Mouse (Mus musculus): Measurements from ENCODE around the gene Lclat1.

The Lclat1 gene

GRCm38 (mm10) chr17:73092103-73093097 lies 15.4 kb upstream of the Lclat1 start:
- DNase-seq, result no peak

GRCm38 (mm10) chr17:73095070-73095469 lies 12.7 kb upstream of the Lclat1 start:
- peak; percentile 25 for DNase-seq

GRCm38 (mm10) chr17:73095585-73095984 lies 12.2 kb upstream of the Lclat1 start:
- DNase-seq, result no peak

GRCm38 (mm10) chr17:73096484-73096883 lies 11.3 kb upstream of the Lclat1 start:
- DNase-seq, result peak; percentile 76

GRCm38 (mm10) chr17:73098636-73099035 lies 9.1 kb upstream of the Lclat1 start:
- peak; percentile 52 for DNase-seq

GRCm38 (mm10) chr17:73100396-73100795 lies 7.4 kb upstream of the Lclat1 start:
- DNase-seq, result no peak

- no peak for DNase-seq
These were observed 5.2 kb upstream of the Lclat1 start for GRCm38 (mm10) chr17:73102538-73102937.

GRCm38 (mm10) chr17:73108170-73108887 lies 544 bp downstream of the Lclat1 start:
- DNase-seq, result no peak

GRCm38 (mm10) chr17:73108888-73109259 lies 1.1 kb downstream of the Lclat1 start:
- DNase-seq, result no peak

- DNase-seq, result no peak
These were observed 4.3 kb downstream of the Lclat1 start for GRCm38 (mm10) chr17:73112128-73112527.

GRCm38 (mm10) chr17:73112601-73113000 lies 4.8 kb downstream of the Lclat1 start:
- no peak for DNase-seq

GRCm38 (mm10) chr17:73113230-73113629 lies 5.4 kb downstream of the Lclat1 start:
- no peak for DNase-seq

- no peak for DNase-seq
These were observed 10.3 kb downstream of the Lclat1 start for GRCm38 (mm10) chr17:73118134-73118533.

GRCm38 (mm10) chr17:73118702-73119101 lies 10.9 kb downstream of the Lclat1 start:
- DNase-seq, result no peak

- DNase-seq, result no peak
These were observed 11.4 kb downstream of the Lclat1 start for GRCm38 (mm10) chr17:73119150-73119549.

GRCm38 (mm10) chr17:73120545-73120944 lies 12.8 kb downstream of the Lclat1 start:
- no peak for DNase-seq

- no peak for DNase-seq
These were observed 13.9 kb downstream of the Lclat1 start for GRCm38 (mm10) chr17:73121726-73122125.

- DNase-seq, result no peak
These were observed 18.6 kb downstream of the Lclat1 start for GRCm38 (mm10) chr17:73126349-73126748.

- DNase-seq, result peak; percentile 50
These were observed 19.1 kb downstream of the Lclat1 start for GRCm38 (mm10) chr17:73126903-73127302.

GRCm38 (mm10) chr17:73136562-73137484 lies 29.0 kb downstream of the Lclat1 start:
- DNase-seq, result no peak

- DNase-seq, result no peak
These were observed 30.4 kb downstream of the Lclat1 start for GRCm38 (mm10) chr17:73138217-73138616.

- no peak for DNase-seq
These were observed 34.2 kb downstream of the Lclat1 start for GRCm38 (mm10) chr17:73142029-73142428.

- no peak for DNase-seq
These were observed 34.7 kb downstream of the Lclat1 start for GRCm38 (mm10) chr17:73142445-73142844.
